Mouse (Mus musculus) heart, adult 2 months (tissue): Measurements from ENCODE around the gene Dnajc11.

ENCODE experiments used
- CTCF ChIP-seq: fragments of 200-600 bp; IDR thresholded peaks from 2 replicates; pipeline ENCODE4 v1.8.1; 2022; ENCODE audit warnings: antibody characterized with exemption, mild to moderate bottlenecking, moderate library complexity
- EP300 ChIP-seq: fragments of 200-500 bp; IDR thresholded peaks from 2 replicates; pipeline ENCODE4 v1.6.1; 2011; ENCODE audit warnings: low read depth, low read length, control low read depth; ENCODE audit not compliant: insufficient read depth
- POLR2A ChIP-seq: fragments of 200-500 bp; IDR thresholded peaks from 2 replicates; pipeline ENCODE4 v1.6.1; 2011; ENCODE audit warnings: mild to moderate bottlenecking, low read depth, low read length, control low read depth; ENCODE audit not compliant: insufficient read depth

GRCm38 (mm10) chr4:151895624-151896023, 37.9 kb upstream of the Dnajc11 start:
- TF ChIP-seq CTCF, result no peak
- TF ChIP-seq EP300, result no peak
- TF ChIP-seq POLR2A, result no peak
